Mouse (Mus musculus) R1 (cell line): ENCODE data around the gene Fam181a.

Source experiments
- DNase-seq: peaks from one replicate; pipeline ENCODE4 v3.0.0-alpha.2; 2018; ENCODE audit warnings: low read depth, low spot score

Gene Fam181a

GRCm38 (mm10) chr12:103310744-103311267, at the start of gene Fam181a:
Gene Fam181a, plus strand, starts transcription at chr12:103310975.
- DNase-seq: no peak

- peak; percentile 34 for DNase-seq
Observed at GRCm38 (mm10) chr12:103262017-103262865, 48.5 kb upstream of the Fam181a start.

DNA sequence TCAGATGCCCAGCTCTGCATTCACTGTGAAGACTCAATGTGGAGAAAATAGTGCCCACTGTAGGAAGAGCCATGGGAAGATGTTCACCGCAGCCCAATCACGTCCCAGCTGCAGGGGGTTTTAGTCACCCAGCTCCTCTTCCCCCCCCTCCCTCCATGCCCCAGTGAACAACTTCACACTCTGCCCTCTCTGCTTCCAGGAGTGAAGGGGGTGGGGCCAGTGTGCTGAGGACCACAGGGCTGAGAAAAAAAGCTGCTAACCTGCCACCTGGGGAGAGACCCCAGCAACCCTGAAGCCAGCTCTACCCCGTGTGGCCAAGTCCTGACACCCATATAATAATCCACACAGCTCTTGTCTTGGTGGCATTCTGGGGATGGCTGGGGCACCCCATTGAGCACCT, 44.2 kb upstream of the Fam181a start:
- no peak for DNase-seq

- no peak for DNase-seq
Observed at GRCm38 (mm10) chr12:103272176-103272575, 38.6 kb upstream of the Fam181a start.

GRCm38 (mm10) chr12:103273051-103273450, 37.7 kb upstream of the Fam181a start:
- no peak for DNase-seq

DNA sequence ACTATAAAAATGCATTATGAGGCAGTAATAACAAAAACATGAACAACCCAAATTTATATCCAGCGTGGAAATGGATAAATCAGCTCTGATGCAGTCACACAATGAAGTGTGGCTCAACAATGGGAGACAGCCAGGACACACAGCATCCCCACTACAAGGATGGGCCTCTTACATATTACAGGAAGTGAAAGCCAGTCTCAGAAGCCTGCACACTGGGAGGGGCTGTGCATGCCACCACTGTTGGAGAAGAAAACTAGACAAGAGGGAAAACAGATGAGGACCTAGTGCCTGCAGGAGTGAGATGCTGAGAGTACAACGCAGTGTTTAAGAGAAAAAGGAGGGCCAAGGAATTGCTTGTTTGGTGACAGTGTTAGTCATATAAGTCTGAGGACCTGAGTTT, 37.0 kb upstream of the Fam181a start:
- DNase-seq: no peak

DNA sequence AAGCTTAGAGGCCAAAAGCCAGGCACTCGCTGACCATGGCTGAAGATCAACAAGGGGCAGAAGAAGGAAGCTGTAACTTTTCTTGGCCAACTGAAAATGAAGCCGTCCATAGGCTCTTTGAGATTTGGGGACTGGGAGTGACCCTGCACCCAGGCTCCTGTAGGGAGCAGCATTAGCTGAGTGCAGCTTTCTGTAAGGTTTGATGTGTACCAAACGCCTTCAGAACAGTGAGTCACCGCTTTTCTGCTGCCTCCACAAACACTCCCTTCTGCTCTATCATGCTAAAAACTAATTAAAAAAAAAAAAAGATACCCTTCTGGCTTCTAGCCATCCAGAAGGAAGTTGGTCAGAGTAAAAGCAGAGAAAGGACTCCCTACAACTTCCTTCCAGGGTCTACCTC, 34.4 kb upstream of the Fam181a start:
- no peak for DNase-seq

GRCm38 (mm10) chr12:103281491-103281890, 29.3 kb upstream of the Fam181a start:
- DNase-seq: no peak

GRCm38 (mm10) chr12:103281912-103282311, 28.9 kb upstream of the Fam181a start:
- DNase-seq: no peak

DNA sequence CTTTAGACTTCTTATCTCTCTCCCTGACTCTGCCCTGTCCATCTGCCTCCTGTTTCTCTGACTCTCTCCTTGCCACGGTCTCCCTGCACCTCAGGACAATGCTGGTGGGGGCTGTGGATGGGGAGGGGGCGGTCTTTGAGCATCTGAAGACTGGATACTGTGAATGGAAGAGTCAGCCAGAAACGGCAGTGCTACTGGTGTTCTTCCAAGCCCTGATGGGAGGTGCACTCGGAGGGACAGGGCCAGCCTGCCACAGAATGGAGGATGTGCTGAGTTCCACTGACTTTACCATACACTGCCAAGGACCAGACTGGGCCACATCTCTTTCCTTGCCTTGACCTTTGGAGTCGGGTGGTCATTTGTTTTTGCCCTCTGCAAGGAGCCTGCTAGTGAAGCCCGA, 27.8 kb upstream of the Fam181a start:
- no peak for DNase-seq

- DNase-seq: no peak
Observed at GRCm38 (mm10) chr12:103283411-103283810, 27.4 kb upstream of the Fam181a start.

DNA sequence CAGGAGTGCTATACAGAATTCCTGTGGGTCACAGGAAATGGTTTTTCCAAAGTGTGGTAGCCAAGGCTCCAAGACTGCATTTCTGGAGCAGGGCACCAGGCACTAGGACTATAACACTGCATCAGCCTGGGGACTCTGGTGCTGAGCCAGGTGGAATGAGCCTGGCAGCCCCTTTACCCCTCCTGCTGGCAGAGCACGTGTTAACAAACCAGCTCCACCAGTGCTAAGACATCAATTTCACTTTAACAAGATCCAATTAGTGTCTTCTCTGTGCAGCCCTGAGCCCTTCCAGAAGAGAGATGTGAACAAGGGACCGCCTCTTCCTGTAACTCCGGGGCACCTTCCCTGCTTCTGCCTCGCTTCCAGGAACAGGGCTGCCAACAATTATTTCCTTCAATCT, 23.5 kb upstream of the Fam181a start:
- no peak for DNase-seq

- DNase-seq: no peak
Observed at GRCm38 (mm10) chr12:103292366-103292765, 18.4 kb upstream of the Fam181a start.

- no peak for DNase-seq
Observed at GRCm38 (mm10) chr12:103296292-103296691, 14.5 kb upstream of the Fam181a start.

GRCm38 (mm10) chr12:103300493-103300892, 10.3 kb upstream of the Fam181a start:
- no peak for DNase-seq

DNA sequence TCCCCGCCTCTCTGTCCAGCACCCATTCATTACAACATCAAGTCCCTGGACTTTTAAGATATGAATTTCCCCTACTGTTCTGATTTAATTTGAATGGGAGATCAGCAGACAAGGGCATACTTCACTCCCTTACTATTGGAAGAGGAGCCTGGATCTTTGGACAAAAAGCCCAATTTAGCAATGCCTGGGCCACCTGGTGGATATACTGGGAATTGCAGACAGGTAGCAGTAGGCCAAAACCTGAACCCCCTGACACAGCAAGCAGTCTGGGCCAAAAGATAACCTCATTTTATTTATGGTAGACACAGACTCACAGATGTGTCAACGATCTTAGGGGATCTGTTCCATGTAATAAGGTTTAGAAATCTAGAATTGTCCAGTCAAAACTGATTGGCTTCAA, 9.1 kb upstream of the Fam181a start:
- peak; percentile 46 for DNase-seq

- no peak for DNase-seq
Observed at GRCm38 (mm10) chr12:103302960-103303359, 7.8 kb upstream of the Fam181a start.

GRCm38 (mm10) chr12:103306224-103306623, 4.6 kb upstream of the Fam181a start:
- DNase-seq: no peak

GRCm38 (mm10) chr12:103306720-103307119, 4.1 kb upstream of the Fam181a start:
- peak; percentile 46 for DNase-seq

DNA sequence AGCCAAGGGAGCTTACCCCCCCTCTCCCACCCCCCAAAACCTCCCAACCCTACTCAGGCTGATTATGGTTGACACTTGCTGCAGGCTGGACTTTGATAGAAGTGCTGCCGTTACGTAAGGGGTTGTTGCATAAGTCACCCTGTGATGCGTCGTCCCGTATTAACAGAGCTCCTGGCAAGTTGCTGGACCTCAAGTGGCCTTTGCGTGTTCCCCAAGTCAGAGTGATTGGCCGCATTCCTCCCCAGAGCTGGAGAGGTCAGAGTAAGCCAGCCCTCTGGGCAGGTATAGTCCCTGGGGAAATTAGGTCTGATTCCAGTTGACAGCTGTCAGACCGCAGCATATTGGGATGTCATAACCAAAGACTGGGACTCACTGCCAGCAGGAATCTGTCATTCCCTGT, 1.1 kb downstream of the Fam181a start:
- no peak for DNase-seq

DNA sequence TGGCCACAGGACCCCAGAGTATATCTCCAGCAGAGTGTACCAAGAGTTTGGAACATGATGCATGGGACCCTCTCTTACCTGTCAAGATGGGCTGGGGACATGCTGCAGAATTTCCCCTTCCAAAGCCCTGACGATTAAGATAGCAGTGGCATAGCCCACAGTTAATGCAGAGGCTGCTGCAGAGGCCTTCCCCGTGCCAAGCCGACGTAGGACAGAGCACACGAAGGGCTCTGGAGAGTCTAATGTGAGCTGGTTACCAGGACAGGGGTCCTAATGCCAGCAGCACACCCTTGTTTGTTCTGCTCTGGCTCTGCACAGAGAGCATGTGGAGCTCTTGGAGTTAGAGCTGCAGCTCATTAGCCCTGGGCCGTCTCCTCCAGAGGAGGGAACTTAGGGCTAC, 2.5 kb downstream of the Fam181a start:
- DNase-seq: no peak

- DNase-seq: no peak
Observed at GRCm38 (mm10) chr12:103313871-103314639, 3.3 kb downstream of the Fam181a start.
